Mouse (Mus musculus): ENCODE measurements around the gene Meis1.
A peak's percentile ranks its signal among the peaks of the same experiment; 100 is the strongest.

The Meis1 gene

DNA sequence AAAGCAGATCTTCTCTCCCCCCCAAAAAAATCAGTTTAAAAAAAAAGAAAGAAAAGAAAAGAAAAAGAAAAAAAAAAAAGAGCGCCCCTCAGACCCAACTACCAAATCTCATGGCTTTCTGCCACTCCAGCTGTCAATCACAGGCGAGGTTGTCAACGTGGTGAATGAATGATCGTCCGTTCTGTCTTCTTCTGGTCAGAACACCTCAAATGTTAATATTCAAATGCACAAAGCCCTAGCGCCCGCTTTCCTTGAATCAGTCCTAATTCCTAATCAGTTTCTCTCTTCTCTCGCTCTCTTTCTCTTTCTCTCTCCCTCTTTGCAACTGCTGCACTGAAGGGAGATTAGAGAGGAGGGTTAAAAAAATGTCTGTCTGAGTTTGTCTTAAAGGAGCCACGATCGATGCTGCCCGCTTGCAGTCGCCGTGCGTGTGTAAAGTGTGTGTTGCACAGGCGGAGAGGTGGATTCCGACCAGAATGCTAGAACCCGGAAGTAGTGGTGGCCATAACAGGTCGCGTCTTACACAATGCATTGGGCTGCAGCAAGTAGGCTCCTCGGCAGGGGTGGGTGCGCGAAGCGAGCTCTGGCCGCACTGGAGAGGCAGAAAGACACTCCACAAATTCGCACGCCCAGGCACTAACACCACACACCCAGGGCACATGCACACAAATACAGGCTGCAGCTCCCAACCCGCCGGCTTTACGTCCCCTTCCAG is at the start of gene Meis1:
TSS of gene Meis1 (minus strand) at position 497 of the 715 bp plus-strand sequence.
- peak; percentile 84 to 93 for DNase-seq (ENCODE audit: low spot score in 2 of 2)

DNA sequence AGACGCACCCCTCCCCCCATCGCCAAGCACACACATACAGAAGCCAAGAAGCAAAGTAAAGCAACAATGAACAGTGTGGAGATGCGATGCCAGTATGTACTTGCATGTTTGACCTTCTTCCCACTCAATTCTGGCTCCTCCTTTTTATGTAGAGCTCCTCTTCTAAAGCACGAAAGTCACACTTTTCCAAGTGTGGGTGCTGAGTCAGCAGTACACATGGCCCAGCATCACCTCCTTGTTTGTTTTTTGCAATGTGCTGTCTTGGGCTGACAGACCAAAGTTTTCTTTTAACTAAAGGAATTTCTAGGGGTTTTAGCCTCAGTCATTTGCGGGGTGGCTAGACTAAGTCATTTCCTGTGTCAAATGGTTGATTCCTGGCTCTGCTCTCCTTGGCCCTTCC is 48.5 kb upstream of the Meis1 start:
- DNase-seq (ENCODE audit: low spot score in 2 of 2) = no peak

DNA sequence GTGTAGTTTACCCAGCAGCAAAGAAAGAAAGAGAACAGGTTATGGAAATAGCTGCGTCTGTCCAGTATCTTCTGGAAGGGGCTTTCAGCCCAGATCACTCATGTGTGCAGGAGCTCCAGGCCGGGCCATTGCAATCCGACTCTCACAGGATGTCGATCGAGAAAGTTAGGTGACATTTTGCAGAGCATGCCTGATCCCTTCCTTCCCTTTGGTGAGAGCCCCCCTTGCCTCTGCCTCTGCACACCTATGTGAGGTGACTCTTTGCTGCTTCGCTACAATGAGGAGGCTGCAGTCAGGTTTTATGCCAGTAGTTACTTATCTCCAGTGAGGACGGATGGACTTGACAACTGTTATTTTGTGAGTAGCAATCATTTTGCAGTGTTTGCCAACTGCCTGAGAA is 30.5 kb upstream of the Meis1 start:
- no peak for DNase-seq (ENCODE audit: low spot score in 2 of 2)

DNA sequence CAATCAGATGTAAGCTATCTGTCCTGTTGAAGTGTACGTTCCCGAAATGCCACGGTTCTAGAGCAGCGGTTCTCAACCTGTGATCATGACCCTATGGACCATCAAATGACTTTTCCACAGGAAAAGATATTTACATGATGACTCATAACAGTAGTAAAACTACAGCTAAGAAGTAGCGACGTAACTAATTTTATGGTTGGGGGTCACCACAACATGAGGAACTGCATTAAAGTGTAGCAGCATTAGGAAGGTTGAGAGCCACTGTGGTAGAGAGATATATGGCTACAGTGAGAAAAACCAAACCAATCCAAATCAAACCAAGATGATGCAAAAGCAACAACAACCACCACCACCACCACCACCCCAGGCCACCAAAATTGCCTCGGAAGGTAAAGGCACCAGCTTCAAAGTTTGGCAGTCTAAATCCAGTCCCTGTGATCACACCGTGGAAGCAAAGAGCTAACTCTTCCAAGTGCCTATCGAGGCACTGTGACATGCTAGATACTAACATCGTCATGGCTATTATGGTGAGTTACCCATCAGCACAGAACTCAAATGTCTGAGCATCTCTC is 17.9 kb upstream of the Meis1 start:
- DNase-seq (ENCODE audit: low spot score in 2 of 2) = no peak

DNA sequence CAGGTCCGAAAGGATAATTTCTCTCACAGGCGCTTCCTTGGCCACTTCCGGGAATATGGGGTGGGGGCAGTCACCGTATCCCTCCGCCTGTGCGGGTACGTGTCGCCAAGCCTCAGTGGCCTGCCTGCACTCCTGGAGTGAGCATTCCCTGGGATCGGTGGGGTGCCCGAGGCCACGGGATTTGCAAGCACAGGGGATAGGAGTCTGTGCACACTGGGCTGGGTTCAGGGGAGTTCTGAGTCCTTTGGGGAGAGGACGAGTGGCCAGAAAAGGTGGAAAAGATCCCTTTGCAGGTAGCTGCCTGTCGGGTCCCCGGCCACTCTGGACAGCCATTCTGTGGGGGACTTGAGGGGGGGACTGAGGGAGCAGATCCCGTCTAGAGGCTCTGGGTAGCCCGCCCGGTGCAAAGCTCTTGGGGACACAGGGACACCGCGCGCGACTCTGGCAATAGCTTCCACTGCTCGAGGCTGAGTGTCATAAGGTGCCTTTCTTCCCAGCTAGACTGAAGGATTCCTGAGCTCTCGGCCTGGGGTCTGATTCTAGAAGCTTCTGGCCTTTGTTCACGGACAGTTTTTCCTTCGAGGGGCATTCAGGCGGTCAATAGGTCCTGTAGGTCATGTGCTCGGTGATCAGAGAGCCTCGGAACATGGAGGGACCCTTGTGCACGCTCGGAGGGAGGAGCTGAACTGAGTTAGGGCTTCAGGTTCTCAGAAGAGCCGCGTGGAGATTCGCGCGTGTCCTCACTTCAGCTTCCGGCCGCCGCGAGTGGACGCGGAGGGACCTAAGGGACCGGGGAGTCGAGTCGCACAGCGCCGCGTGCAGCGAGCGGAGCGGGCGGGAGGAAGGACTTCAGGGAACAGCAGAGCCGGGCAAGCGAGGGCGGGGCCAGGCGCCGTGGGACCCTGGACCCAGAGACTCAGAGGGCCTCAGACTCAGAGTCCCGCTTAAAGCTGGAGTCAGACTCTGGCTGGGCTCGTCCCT is 8.1 kb upstream of the Meis1 start:
- peak in 1 of 2 experiments; percentile 67 for DNase-seq (ENCODE audit: low spot score in 2 of 2)

DNA sequence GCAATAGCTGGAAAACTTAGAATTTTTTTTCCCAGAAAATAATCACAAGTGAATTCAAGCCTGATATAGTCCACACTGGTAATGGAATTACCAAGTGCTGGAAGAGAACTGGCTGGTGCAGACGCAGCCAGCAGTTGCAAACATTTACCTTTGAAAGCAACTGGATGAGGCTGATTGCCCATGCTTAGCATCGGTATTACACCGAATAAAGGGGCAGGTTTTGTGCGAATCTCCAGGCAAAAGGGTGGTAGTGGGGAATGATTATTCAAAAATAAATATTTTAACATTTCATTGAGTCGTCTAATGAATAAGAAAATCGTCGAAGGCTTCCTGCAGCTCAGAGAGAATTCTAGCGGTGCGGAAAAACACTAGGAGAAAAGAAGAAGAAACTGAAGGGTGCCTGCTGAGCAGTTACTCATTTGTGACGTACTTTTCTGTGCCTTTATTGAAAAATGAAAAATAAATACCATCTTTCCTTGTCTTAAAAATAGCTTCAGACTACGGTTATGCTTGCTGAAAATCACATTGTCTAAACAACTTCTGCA is 7.3 kb upstream of the Meis1 start:
- DNase-seq (ENCODE audit: low spot score in 2 of 2) = no peak

DNA sequence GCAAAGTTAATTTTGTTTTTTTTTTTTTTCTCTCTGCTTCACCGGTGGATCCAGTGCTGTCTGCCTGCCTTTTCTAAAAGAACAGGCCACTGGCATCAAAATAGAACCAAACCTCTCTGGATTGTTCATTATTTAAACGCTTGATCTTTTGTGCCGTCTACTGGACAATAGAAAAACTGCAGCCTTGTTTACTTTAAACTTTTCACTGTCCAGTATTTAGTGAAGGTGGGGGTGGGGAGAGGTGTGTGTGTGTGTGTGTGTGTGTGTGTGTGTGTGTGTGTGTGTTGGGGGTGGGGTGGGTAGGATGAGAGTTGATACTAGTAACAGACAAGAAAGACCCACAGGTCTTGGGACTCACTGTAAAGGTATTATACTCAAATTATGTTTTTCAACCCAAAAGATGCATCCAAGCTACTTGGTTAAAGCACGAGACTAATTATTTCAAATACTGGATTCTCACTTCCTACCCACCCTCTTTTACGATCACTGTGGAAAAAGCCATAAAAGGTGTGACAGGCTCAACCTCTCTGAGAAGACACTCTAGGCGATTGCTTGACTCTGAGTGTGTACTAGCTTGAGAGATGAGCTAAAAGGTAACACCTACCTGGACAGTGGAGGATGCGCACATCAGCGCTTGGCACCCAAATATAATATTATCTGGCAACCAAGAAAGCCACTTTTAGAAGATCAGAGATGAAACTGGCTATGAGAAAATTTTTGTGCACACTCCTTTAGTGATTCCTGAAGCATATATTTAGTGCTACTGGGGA is 5.9 kb upstream of the Meis1 start:
- no peak for DNase-seq (ENCODE audit: low spot score in 2 of 2)

DNA sequence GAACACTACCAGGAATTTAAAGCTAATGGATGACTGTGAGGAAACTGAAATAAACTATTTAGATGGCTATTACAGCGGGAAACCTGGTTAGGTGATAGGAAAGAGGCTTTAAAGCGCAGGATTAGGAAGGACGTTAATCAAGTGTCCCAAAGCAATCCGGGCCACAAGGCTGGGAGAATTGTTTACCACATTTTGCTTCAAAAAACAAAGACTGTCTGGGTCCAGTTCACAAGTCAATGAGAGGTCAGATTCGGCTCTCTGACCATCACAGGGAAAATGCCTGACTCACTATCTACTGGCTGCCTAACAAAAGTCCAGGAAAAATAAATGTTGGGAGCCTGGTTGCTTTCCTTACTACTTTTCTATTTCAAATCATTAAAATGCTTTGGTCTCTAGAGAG is 4.6 kb upstream of the Meis1 start:
- no peak for DNase-seq (ENCODE audit: low spot score in 2 of 2)

DNA sequence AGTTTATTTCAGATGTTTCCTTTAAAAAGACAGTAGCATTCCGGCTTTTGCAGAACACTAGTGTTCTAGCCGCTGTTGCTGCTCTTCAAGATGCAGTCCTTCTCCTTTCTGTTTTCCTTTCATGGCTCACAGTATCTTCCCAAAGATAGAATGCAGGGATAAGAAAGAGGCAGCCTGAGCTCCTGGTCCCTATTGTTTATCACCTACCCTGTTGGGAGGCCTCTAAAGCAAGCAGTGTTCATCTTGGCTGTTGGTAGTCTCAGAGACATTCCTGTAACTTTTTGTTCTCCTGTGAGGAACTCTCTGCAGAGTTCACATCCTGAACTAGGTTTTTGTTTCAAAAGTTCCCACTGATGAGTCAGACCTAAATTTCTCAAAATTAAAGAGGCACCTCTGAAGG is 3.8 kb upstream of the Meis1 start:
- no peak for DNase-seq (ENCODE audit: low spot score in 2 of 2)

DNA sequence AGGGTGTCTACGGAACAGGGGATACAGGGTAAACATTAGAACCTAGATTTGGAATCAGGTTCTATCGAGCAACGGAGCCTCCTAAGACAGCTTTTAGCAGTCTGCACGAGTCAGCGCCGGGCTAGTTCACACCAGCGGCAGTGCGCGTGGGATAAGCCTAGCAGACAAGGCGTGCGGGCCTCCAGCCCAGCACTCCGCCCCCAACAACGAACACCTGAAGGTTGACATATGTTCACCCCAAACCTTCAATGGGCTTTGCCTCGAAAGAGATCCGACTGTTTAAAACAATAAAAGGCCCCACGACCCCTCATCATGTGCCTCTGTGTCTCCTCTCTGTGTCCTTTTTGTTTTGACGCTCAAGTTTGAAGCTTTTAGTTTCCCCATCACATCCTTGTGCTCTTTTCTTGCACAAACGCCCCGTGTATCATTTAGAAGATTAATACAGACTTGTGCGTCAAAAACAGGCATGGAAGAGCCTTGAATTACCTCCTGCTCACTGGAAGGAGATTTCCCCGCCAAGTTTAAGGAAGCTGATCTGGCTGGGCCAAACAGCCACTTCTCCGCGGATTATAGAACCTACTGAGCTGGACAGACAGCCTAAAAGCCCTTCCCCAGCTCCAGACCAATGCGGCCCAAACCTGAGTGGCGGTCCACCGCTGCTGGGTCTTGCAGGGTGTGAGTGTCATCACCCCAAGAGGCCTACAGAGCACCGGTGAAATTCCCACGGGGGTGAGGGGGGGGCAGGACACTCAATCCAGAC is 2.3 kb upstream of the Meis1 start:
- peak in 1 of 2 experiments; percentile 48 for DNase-seq (ENCODE audit: low spot score in 2 of 2)

DNA sequence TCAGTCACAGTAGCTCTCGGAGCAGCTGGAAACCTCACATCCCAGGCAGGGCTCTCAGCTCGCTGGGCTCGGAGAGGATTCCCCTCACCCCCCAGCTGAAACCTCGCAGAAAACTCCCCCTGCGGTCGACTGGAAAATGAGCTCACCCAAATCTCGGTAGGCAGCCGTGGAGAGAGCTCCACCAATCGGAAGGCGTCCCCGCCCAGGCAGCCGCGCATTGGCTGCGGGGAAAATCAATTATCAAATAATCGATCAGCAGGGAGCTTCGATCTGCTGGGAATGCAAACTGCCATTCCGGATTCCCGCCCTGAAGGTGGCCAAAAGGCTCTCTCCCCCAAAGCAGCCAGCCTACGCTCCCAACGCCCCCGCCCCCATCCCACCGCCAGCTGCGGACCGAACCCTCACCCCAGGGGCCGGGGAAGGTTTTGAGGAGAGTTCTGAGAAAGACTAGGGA is 1.6 kb upstream of the Meis1 start:
- DNase-seq (ENCODE audit: low spot score in 2 of 2) = peak; percentile 79 to 96

DNA sequence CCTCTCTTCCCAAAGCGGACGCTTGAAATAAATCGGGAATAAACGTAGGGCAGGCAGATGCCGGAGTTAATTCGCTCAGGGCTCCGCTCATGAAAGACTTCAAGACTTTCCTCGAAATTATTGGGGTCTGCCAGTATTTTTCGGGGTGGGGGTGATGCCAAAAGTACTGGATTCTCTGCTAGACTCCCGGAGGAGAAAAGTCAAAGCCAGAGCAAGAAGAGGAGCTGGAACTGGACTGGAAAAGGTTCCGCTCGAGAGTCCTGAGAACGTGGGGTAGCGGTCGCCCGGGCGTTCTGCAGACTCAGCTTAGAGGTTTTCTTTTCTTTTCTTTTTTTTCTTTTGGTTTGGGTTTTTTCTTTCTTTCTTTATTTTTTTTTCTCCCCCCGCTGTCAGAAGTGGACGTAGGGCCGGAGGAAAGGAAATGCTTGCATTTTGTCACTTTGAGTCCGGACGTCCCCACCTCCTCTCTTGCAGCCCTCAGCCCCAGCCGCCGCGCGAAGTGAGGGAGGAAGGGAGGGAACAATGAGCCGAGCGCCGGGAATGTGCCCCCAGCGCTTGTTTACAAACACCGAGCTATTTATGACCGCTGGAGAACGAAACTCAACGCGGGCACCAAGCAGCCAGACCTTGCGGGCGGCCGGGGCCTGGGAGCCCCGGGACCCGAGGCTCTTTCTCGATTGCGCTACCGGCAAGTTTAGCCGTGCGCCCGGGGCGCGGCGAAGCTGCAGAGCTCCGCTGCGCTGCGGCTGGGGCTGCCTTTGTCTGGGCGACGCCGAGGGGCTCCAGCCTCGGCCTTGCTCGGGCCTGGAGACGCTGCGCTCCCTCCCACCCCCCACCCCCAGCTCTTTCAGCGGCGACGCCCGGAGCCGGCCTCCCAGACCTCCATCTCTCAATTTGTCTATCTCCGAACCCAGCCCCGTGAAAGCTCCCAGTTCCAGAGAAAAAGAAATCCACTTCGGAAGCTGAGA is 703 bp upstream of the Meis1 start:
- DNase-seq (ENCODE audit: low spot score in 2 of 2) = peak in 1 of 2 experiments; percentile 55

DNA sequence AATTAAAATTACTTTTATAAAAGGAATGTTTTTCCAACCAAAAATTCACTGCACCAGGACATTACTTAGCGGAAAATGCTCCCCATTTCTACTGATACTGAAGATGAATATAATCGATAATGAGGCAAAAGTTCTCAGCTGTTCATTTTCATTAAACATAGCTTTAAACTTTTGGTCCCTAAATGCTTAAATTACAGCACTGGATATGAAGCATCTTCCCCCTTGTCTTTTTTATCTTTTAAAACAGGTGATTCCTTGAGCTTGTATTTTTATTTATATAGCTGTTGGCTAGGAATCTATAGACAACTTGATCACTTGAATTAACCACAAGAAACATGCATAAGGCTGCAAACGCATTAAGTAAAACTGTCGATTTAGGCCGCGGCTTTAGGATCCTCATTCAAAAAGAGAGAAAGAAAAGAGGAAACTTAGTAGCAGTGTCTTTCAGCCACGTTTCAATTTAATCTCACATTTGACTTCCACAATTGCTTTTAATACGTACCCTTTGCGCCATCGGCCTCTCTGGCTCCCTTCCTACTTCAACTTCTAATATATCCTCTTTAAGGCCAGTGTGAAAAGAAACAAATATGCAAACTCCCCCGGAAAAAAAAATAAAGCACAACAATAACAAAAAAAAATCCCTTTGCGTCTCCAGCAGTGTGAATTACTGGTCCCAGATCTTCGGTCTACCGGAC is 919 bp downstream of the Meis1 start:
- no peak for DNase-seq (ENCODE audit: low spot score in 2 of 2)

DNA sequence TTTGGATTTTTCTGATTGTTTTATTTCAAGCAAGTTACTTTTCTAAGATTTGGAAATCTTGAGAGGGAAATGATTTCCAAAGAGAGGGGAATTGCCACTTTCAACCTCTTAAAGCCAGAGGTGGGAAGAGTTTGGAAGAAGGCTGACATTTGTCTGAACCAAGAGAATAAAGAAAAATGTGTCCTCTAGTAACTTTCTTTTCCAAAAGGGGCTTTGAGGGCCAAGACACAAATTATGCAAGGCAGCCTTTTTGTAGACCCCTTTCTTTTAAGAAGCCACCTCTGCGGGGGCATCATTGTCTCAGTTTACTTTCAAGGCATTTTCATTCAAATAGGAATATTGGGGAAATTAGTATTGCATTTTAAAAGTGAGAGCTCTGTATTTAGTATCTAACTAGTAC is 1.5 kb downstream of the Meis1 start:
- no peak for DNase-seq (ENCODE audit: low spot score in 2 of 2)

DNA sequence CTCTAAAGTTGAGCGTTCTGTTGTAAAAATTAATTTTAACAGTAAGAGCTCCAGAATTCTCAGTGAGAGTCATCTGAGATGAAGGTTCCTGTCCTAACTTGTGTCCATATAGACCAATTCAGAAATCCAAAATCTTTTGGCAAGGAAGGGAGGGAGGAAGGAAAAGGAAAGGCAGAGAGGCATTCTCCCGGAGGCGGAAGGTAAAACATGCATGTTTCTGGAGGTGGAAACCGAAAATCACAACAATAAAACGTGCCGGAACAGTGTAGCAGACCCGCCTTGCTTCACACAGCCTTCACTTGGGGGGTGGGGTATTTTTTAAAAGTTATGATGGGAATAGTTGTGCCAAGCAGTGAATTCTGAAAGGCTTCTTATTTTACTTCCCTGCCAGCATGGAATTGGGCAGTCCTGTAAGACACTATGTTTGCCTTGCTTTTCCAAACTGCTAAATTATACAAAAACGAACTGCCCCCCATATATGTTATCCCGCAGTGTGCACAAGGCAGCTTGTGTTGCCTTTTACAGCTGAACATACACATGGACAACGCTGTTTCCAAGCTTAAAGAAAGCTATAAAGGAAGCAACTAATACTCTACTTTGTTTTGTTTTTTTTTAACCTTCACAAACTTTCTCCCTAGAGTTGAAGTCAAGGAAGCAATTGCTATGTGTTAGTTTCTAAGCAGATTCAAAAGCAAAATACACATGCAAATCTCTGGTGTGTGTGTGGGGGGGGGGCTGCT is 2.1 kb downstream of the Meis1 start:
- DNase-seq (ENCODE audit: low spot score in 2 of 2) = no peak

DNA sequence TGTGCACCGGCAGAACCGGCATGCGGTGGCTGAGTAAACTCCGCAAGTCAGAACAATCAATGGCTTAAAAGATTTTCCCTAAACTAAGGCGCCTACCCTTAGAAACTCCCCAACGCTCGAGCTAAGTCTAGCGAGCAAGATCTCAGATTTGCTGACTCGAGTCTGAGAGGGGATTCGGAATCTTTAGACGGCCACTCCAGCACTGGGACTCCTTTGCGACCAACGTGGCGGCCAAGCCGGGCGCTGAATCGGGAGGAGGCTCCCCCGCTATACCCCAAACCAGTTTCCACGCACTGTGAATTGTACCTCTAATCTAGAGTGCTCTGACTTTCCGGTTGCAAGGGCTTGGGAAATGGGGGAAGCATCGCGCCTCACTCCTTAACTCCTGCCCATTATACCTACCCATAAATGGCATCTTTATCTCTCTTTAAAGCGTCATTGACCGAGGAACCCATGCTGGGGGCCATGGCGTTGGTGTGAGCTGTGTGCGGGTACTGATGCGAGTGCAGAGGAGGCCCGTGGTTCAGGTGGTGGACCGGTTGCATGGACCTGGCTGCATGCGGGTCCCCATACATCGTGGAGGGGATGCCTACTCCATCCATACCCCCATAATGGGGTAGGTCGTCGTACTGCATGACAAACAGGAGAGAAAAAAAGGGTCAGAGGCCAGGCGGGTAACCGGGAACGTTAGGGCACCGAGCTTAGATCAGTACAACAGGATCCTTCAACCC is 2.9 kb downstream of the Meis1 start:
- DNase-seq (ENCODE audit: low spot score in 2 of 2) = peak in 1 of 2 experiments; percentile 53

DNA sequence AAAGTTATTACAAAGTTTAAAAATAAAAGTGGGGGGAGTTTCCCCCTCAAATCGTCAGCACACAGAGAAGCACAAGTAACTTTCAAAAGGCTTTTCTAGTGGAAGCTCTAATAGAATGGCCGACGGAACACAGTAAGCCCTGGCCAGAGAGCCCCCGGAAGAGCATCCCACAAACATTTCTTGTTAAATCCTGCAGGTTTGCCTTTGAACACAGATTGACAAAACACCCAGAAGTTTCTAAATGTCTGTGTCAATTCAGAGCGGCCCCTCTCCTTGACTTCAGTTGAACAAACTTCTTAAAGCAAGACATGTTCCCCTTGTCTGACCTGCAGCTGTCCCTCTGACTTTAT is 3.4 kb downstream of the Meis1 start:
- no peak for DNase-seq (ENCODE audit: low spot score in 2 of 2)

Measured in urinary bladder, adult 18-20 months (tissue).